ENCODE assay signal across 18 mouse cellular contexts in genomic region chr1:13839619-13840308, GRCm38 (mm10).
DNase-seq lines count a peak whose midpoint lies in the region; ATAC-seq and TF ChIP-seq lines count a peak whose summit lies in the region.
"Had no signal": no experiment of that assay in that cellular context is flagged by ENCODE, and none has a peak within 500 bp of the region (broad histone marks: within the 10 kb centered on the region; RNA-seq: fewer than 3 reads in every experiment).

No protein-coding gene starts in this region.

- no peak for ATAC-seq in liver, postnatal 0 days
- no peak for ATAC-seq in liver, embryonic 11.5 days (replicated peaks; ENCODE audit: low FRiP score)
- ATAC-seq in hematopoietic stem cell, adult 5-6 weeks (replicated peaks in 1 of 2; ENCODE audit: insufficient read depth in 1 of 2, low FRiP score in 2 of 2, low TSS enrichment in 1 of 2, low read depth in 1 of 2, poor library complexity in 2 of 2, severe bottlenecking in 2 of 2), result peak; percentile 82 to 85
- no peak for ATAC-seq in hindbrain, embryonic 11.5 days (ENCODE audit: low FRiP score)
- no peak for ATAC-seq in heart, embryonic 12.5 days (ENCODE audit: insufficient number of reproducible peaks, low FRiP score)
- ATAC-seq: forebrain, embryonic 16.5 days had no signal

- DNase-seq in liver, postnatal 0 days, result peak; percentile 17
- no peak for DNase-seq in liver, embryonic 11.5 days (ENCODE audit: low spot score)
- DNase-seq in ES-E14 (ENCODE audit: low read depth, low spot score), result no peak
- peak; percentile 57 for DNase-seq in lung, postnatal 36 days
- DNase-seq in hindbrain, embryonic 11.5 days (ENCODE audit: low spot score), result no peak
- no peak for DNase-seq in cerebellum, adult 9-10 months
- DNase-seq: cerebellum, postnatal 25 days; heart, postnatal 4 days; layer of hippocampus, adult 9-11 months; right cerebral cortex, postnatal 25 days; thymus, postnatal 36 days had no signal

- no peak overlapping the region for H3K9ac ChIP-seq in liver, postnatal 0 days (replicated peaks)
- no peak overlapping the region for H3K9ac ChIP-seq in liver, embryonic 11.5 days (ENCODE audit: low read depth, low read length)
- no peak overlapping the region for H3K9ac ChIP-seq in ES-E14 (ENCODE audit: insufficient read depth, low read depth, low read length, poor library complexity, severe bottlenecking)
- no peak overlapping the region for H3K9ac ChIP-seq in hindbrain, embryonic 11.5 days (ENCODE audit: low read depth, low read length)
- H3K9ac ChIP-seq in heart, embryonic 12.5 days, result no peak overlapping the region
- H3K9ac ChIP-seq: embryonic facial prominence, embryonic 12.5 days; heart, embryonic 13.5 days; limb, embryonic 13.5 days had no signal

- no peak overlapping the region for H3K4me2 ChIP-seq in liver, postnatal 0 days (ENCODE audit: low read depth, low read length)
- no peak overlapping the region for H3K4me2 ChIP-seq in liver, embryonic 11.5 days
- H3K4me2 ChIP-seq in hindbrain, embryonic 11.5 days (replicated peaks; ENCODE audit: low read depth, low read length), result no peak overlapping the region
- no peak overlapping the region for H3K4me2 ChIP-seq in heart, embryonic 12.5 days
- H3K4me2 ChIP-seq: embryonic facial prominence, embryonic 12.5 days; heart, embryonic 13.5 days; limb, embryonic 13.5 days had no signal

- 34% methylated on average over 11 of the region's 11 CpGs for WGBS in liver, postnatal 0 days (ENCODE audit: insufficient replicate concordance)
- 43% methylated on average over 11 of the region's 11 CpGs for WGBS in liver, embryonic 11.5 days
- 69% methylated on average over 11 of the region's 11 CpGs for WGBS in hindbrain, embryonic 11.5 days
- WGBS in heart, embryonic 12.5 days, result 51% methylated on average over 11 of the region's 11 CpGs

- no peaks in the 10 kb centered on the region for H3K9me3 ChIP-seq in liver, postnatal 0 days (ENCODE audit: low read length)
- H3K9me3 ChIP-seq in liver, embryonic 11.5 days (ENCODE audit: control insufficient read depth, low read length), result no peaks in the 10 kb centered on the region
- H3K9me3 ChIP-seq in ES-E14 (ENCODE audit: control insufficient read depth, insufficient read depth, low read depth, low read length), result no peaks in the 10 kb centered on the region
- no peaks in the 10 kb centered on the region for H3K9me3 ChIP-seq in hindbrain, embryonic 11.5 days (ENCODE audit: control insufficient read depth, low read length)
- no peaks in the 10 kb centered on the region for H3K9me3 ChIP-seq in heart, embryonic 12.5 days (replicated peaks)
- H3K9me3 ChIP-seq: embryonic facial prominence, embryonic 12.5 days; heart, embryonic 13.5 days; limb, embryonic 13.5 days had no signal

- in situ Hi-C loops in ES-E14 (cut with MboI; ENCODE audit: low sequenced_read_pairs in 2 of 2, unreplicated experiment in 2 of 2), result no loop called here

- H3K4me3 ChIP-seq in liver, postnatal 0 days (ENCODE audit: low read depth, low read length), result no peak overlapping the region
- no peak overlapping the region for H3K4me3 ChIP-seq in liver, embryonic 11.5 days (ENCODE audit: low read depth, low read length)
- H3K4me3 ChIP-seq in ES-E14 (ENCODE audit: insufficient read depth in 1 of 2, low read depth in 1 of 2, low read length in 2 of 2, poor library complexity in 1 of 2, severe bottlenecking in 1 of 2), result no peak overlapping the region
- no peak overlapping the region for H3K4me3 ChIP-seq in hindbrain, embryonic 11.5 days (ENCODE audit: low read depth, low read length)
- H3K4me3 ChIP-seq in heart, embryonic 12.5 days, result no peak overlapping the region
- H3K4me3 ChIP-seq: embryonic facial prominence, embryonic 12.5 days; heart, embryonic 13.5 days; limb, embryonic 13.5 days had no signal

- no peaks in the 10 kb centered on the region for H3K4me1 ChIP-seq in liver, postnatal 0 days (ENCODE audit: insufficient read depth)
- H3K4me1 ChIP-seq in liver, embryonic 11.5 days (replicated peaks; ENCODE audit: control insufficient read depth, insufficient read depth, low read length), result no peaks in the 10 kb centered on the region
- no peaks in the 10 kb centered on the region for H3K4me1 ChIP-seq in ES-E14 (ENCODE audit: control insufficient read depth in 2 of 2, insufficient read depth in 2 of 2, low read length in 2 of 2, poor library complexity in 1 of 2)
- no peaks in the 10 kb centered on the region; the same call in 1 of the 2 replicates for H3K4me1 ChIP-seq in hindbrain, embryonic 11.5 days (replicated peaks; ENCODE audit: control insufficient read depth, insufficient read depth, low read length)
- no peaks in the 10 kb centered on the region for H3K4me1 ChIP-seq in heart, embryonic 12.5 days (replicated peaks)
- H3K4me1 ChIP-seq: heart, embryonic 13.5 days had no signal

- no peaks in the 10 kb centered on the region for H3K27me3 ChIP-seq in liver, postnatal 0 days (ENCODE audit: insufficient read depth, low read length)
- H3K27me3 ChIP-seq in liver, embryonic 11.5 days (replicated peaks; ENCODE audit: control insufficient read depth, insufficient read depth, low read length), result no peaks in the 10 kb centered on the region
- H3K27me3 ChIP-seq in hindbrain, embryonic 11.5 days (ENCODE audit: control insufficient read depth, insufficient read depth, low read length), result no peaks in the 10 kb centered on the region
- no peaks in the 10 kb centered on the region for H3K27me3 ChIP-seq in heart, embryonic 12.5 days (replicated peaks)
- H3K27me3 ChIP-seq: embryonic facial prominence, embryonic 12.5 days; heart, embryonic 13.5 days had no signal

- TF ChIP-seq EP300 in liver, postnatal 0 days (IDR thresholded peaks at IDR 0.05; ENCODE audit: low read depth), result no peak

- peak; percentile 18; the same call in 1 of the 2 replicates for TF ChIP-seq CTCF in liver, postnatal 0 days (IDR thresholded peaks at IDR 0.05; ENCODE audit: low read depth)

- no peaks in the 10 kb centered on the region for H3K36me3 ChIP-seq in liver, postnatal 0 days (replicated peaks; ENCODE audit: insufficient read depth, low read length)
- no peaks in the 10 kb centered on the region for H3K36me3 ChIP-seq in liver, embryonic 11.5 days (ENCODE audit: control insufficient read depth, insufficient read depth, low read length)
- no peaks in the 10 kb centered on the region for H3K36me3 ChIP-seq in ES-E14 (ENCODE audit: control insufficient read depth, insufficient read depth, low read length, poor library complexity, severe bottlenecking)
- H3K36me3 ChIP-seq in hindbrain, embryonic 11.5 days (ENCODE audit: control insufficient read depth, insufficient read depth, low read length), result no peaks in the 10 kb centered on the region
- H3K36me3 ChIP-seq in heart, embryonic 12.5 days, result no peaks in the 10 kb centered on the region
- H3K36me3 ChIP-seq: embryonic facial prominence, embryonic 12.5 days; heart, embryonic 13.5 days; limb, embryonic 13.5 days had no signal

- H3K27ac ChIP-seq in liver, postnatal 0 days (ENCODE audit: low read depth), result no peak overlapping the region
- no peak overlapping the region for H3K27ac ChIP-seq in liver, embryonic 11.5 days (ENCODE audit: low read depth, low read length)
- H3K27ac ChIP-seq in ES-E14 (ENCODE audit: insufficient read depth, low read depth, low read length, poor library complexity, severe bottlenecking), result no peak overlapping the region
- H3K27ac ChIP-seq in hindbrain, embryonic 11.5 days (ENCODE audit: low read depth, low read length), result no peak overlapping the region
- no peak overlapping the region for H3K27ac ChIP-seq in heart, embryonic 12.5 days (ENCODE audit: poor library complexity, severe bottlenecking)
- H3K27ac ChIP-seq: embryonic facial prominence, embryonic 12.5 days; heart, embryonic 13.5 days; limb, embryonic 13.5 days; macrophage had no signal

TF ChIP-seq in ES-E14, 5 proteins besides CTCF, POLR2A, EP300 and RAD21:
- TF ChIP-seq ZC3H11A (IDR thresholded peaks at IDR 0.05; ENCODE audit: borderline replicate concordance, low read depth, low read length), result peak; percentile 52; the same call in 1 of the 2 replicates
- TF ChIP-seq ZNF384 (IDR thresholded peaks at IDR 0.05; ENCODE audit: low read depth, low read length), result no peak

Comparison
In these comparisons a context has a peak if more than half of its experiments do, and no peak if none do; other contexts are left out.
1. DNase-seq: peak in liver, postnatal 0 days (single experiment) and lung, postnatal 36 days (single experiment); none in liver, embryonic 11.5 days (single experiment), ES-E14 (single experiment), hindbrain, embryonic 11.5 days (single experiment) and cerebellum, adult 9-10 months (single experiment).
2. ATAC-seq: peak in hematopoietic stem cell, adult 5-6 weeks (2 of 2); none in liver, postnatal 0 days (single experiment), liver, embryonic 11.5 days (single experiment), hindbrain, embryonic 11.5 days (single experiment) and heart, embryonic 12.5 days (single experiment).